Mouse (Mus musculus) stomach, postnatal 0 days (tissue): ENCODE results near the gene Dab1. TPM values are rescaled to one million over a fixed set of nuclear protein-coding genes. Genes with fewer than 3 reads are reported as not detected.

ENCODE experiments used
- ATAC-seq: fragments of 200-750 bp; cut with Nextera tagmentation; 2 replicates; pipeline ENCODE4 v1.8.0; 2017; ENCODE audit not compliant: low FRiP score, low TSS enrichment
- DNase-seq: peaks from one replicate; pipeline ENCODE4 v3.0.0-alpha.2; 2016; ENCODE audit warnings: low spot score
- H3K27ac ChIP-seq: fragments of 300-500 bp; sonication (generic); replicated peaks from 2 replicates; pipeline ENCODE4 v1.5.1; 2014; ENCODE audit warnings: mild to moderate bottlenecking, control low read depth
- H3K27me3 ChIP-seq: fragments of 300-500 bp; sonication (generic); 2 replicates; pipeline ENCODE4 v1.6.1; 2014; ENCODE audit warnings: low read length; ENCODE audit not compliant: control insufficient read depth, insufficient read depth
- H3K36me3 ChIP-seq: fragments of 300-500 bp; sonication (generic); 2 replicates; pipeline ENCODE4 v1.6.1; 2014; ENCODE audit warnings: low read length, mixed read lengths; ENCODE audit not compliant: control insufficient read depth, insufficient read depth
- H3K4me1 ChIP-seq: fragments of 300-500 bp; sonication (generic); replicated peaks from 2 replicates; pipeline ENCODE4 v1.6.1; 2014; ENCODE audit warnings: antibody characterized with exemption; ENCODE audit not compliant: control insufficient read depth, insufficient read depth
- H3K4me2 ChIP-seq: fragments of 300-500 bp; sonication (generic); replicated peaks from 2 replicates; pipeline ENCODE4 v1.6.1; 2014; ENCODE audit warnings: low read depth, mild to moderate bottlenecking, control low read depth, moderate library complexity
- H3K4me3 ChIP-seq: fragments of 300-500 bp; sonication (generic); 2 replicates; pipeline ENCODE4 v1.5.1; 2014; ENCODE audit warnings: low read depth, low read length, control low read depth
- H3K9ac ChIP-seq: fragments of 300-500 bp; sonication (generic); 2 replicates; pipeline ENCODE4 v1.6.1; 2014; ENCODE audit warnings: mild to moderate bottlenecking, low read length, control low read depth, mixed read lengths
- H3K9me3 ChIP-seq: fragments of 300-500 bp; sonication (generic); 2 replicates; pipeline ENCODE4 v1.6.1; 2016; ENCODE audit warnings: low read length; ENCODE audit not compliant: control insufficient read depth
- CTCF ChIP-seq: IDR thresholded peaks from 2 replicates; pipeline ENCODE4 v1.5.1; 2016; ENCODE audit warnings: antibody characterized with exemption, low read depth, mild to moderate bottlenecking, moderate library complexity
- EP300 ChIP-seq: optimal IDR thresholded peaks from 2 replicates; pipeline ENCODE3; 2016; ENCODE audit warnings: antibody characterized with exemption
- WGBS: fragments of 180-500 bp; shearing (Covaris S2); extraction: QIAGEN DNeasy Blood & Tissue Kit; methylation state at CpG from one replicate; pipeline ENCODE4 v1.1.7; 2014; 5-methylcytosine and 5-hydroxymethylcytosine counted together
- polyA plus RNA-seq: library from polyadenylated mRNA; unstranded; fragments of >200 nt; fragmentation: Nextera tagmentation; extraction: Ambion mirVana; gene quantifications from 2 replicates; pipeline ENCODE4 v1.2.1, GENCODE M21; 2015

Gene Dab1
- polyA plus RNA-seq, 1 experiment from 2014 or later, result 7.4 TPM

GRCm38 (mm10) chr4:104754090-104754489, 1134.9 kb downstream of the Dab1 start:
- WGBS, result 81% methylated on average over 3 of the region's 3 CpGs
- no peak overlapping the region for H3K27ac ChIP-seq
- ATAC-seq, result no peak

GRCm38 (mm10) chr4:104760878-104761624, 1141.9 kb downstream of the Dab1 start:
- TF ChIP-seq EP300 (no peak), CTCF (no peak)
- Histone ChIP-seq H3K4me3 (no peak overlapping the region), H3K4me2 (no peak overlapping the region), H3K27me3 (no peaks in the 10 kb centered on the region), H3K9me3 (no peaks in the 10 kb centered on the region), H3K9ac (no peak overlapping the region), H3K4me1 (no peaks in the 10 kb centered on the region), H3K27ac (no peak overlapping the region), H3K36me3 (no peaks in the 10 kb centered on the region)
- no peak for DNase-seq
- no peak for ATAC-seq
- WGBS, result 71% methylated on average over 13 of the region's 13 CpGs

More at GRCm38 (mm10) chr4:104754090-104754489, 1134.9 kb downstream of the Dab1 start:
- Histone ChIP-seq H3K4me3 (no peak overlapping the region), H3K9me3 (no peaks in the 10 kb centered on the region), H3K4me2 (no peak overlapping the region), H3K9ac (no peak overlapping the region), H3K4me1 (no peaks in the 10 kb centered on the region), H3K36me3 (no peaks in the 10 kb centered on the region), H3K27me3 (no peaks in the 10 kb centered on the region)
- no peak for DNase-seq
- TF ChIP-seq EP300 (no peak), CTCF (no peak)

- TF ChIP-seq CTCF (no peak), EP300 (no peak)
- no peak for ATAC-seq
Observed at GRCm38 (mm10) chr4:104766065-104766464, 1146.9 kb downstream of the Dab1 start, which contains the start of gene C8b. TSS of gene C8b (plus strand) at chr4:104766317.

GRCm38 (mm10) chr4:104768190-104768589, 1149.0 kb downstream of the Dab1 start:
- no peak for TF ChIP-seq EP300
- TF ChIP-seq CTCF, result no peak
- Histone ChIP-seq H3K27me3 (no peaks in the 10 kb centered on the region), H3K4me3 (no peak overlapping the region), H3K9ac (no peak overlapping the region), H3K36me3 (no peaks in the 10 kb centered on the region), H3K27ac (no peak overlapping the region), H3K9me3 (no peaks in the 10 kb centered on the region), H3K4me2 (no peak overlapping the region), H3K4me1 (no peaks in the 10 kb centered on the region)
- ATAC-seq (no peak), DNase-seq (no peak)
- WGBS, result 72% methylated on average over 4 of the region's 4 CpGs

More at GRCm38 (mm10) chr4:104766065-104766464, 1146.9 kb downstream of the Dab1 start, which contains the start of gene C8b:
- no peak for DNase-seq
- Histone ChIP-seq H3K9ac (no peak within 1 kb of the TSS), H3K9me3 (no peaks in the 10 kb centered on the region), H3K4me1 (no peaks in the 10 kb centered on the region), H3K27ac (no peak within 1 kb of the TSS), H3K4me3 (no peak within 1 kb of the TSS), H3K36me3 (no peaks in the 10 kb centered on the region), H3K4me2 (no peak within 1 kb of the TSS), H3K27me3 (no peaks in the 10 kb centered on the region)
- WGBS, result 55% methylated on average over 8 of the region's 8 CpGs

- WGBS, result 90% methylated on average over 8 of the region's 8 CpGs
- no peaks in the 10 kb centered on the region for H3K27me3 ChIP-seq
- no peak overlapping the region for H3K9ac ChIP-seq
- ATAC-seq (no peak), DNase-seq (no peak)
- no peak overlapping the region for H3K4me3 ChIP-seq
- no peak overlapping the region for H3K27ac ChIP-seq
- H3K4me2 ChIP-seq, result no peak overlapping the region
- no peaks in the 10 kb centered on the region for H3K9me3 ChIP-seq
- TF ChIP-seq EP300, result no peak
- TF ChIP-seq CTCF, result no peak
- H3K36me3 ChIP-seq, result no peaks in the 10 kb centered on the region
- no peaks in the 10 kb centered on the region for H3K4me1 ChIP-seq
Observed at GRCm38 (mm10) chr4:104769602-104770001, 1150.4 kb downstream of the Dab1 start.

DNA sequence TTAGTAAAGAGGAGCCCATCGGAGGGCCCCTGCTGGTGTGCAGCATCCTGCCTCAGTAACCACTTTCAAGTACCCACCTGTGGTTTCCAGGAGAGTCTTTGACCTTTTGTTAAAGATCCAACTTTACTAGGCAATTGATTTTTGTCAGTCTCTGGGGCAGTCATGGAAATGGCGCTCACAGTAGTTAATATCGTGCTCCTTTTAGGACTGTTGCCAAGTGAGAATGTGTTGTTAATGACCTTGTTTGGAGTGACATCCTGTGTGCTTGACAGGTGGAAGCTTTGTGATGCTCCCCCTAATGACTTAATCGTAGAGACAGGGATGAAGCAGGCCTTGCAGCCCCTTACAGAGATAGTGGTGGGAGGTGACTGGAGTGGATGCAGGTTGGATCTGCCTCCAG, 1151.2 kb downstream of the Dab1 start:
- Histone ChIP-seq H3K9ac (no peak overlapping the region), H3K4me1 (no peaks in the 10 kb centered on the region), H3K4me2 (no peak overlapping the region), H3K36me3 (no peaks in the 10 kb centered on the region), H3K27me3 (no peaks in the 10 kb centered on the region), H3K27ac (no peak overlapping the region), H3K9me3 (no peaks in the 10 kb centered on the region), H3K4me3 (no peak overlapping the region)
- DNase-seq, result no peak
- TF ChIP-seq CTCF (no peak), EP300 (no peak)
- ATAC-seq, result no peak
- WGBS, result 69% methylated on average over 4 of the region's 4 CpGs
